Mouse (Mus musculus) intestine, embryonic 14.5 days (tissue): ENCODE data around the gene Med4. TPM values are rescaled to one million over a fixed set of nuclear protein-coding genes. Genes with fewer than 3 reads are reported as not detected.

Experiments used
- ATAC-seq: fragments of 200-750 bp; cut with Nextera tagmentation; replicated peaks from 2 replicates; pipeline ENCODE4 v1.8.0; 2017; ENCODE audit warnings: low read depth, moderate number of reproducible peaks, moderate TSS enrichment, moderate library complexity; ENCODE audit not compliant: low FRiP score, low TSS enrichment
- DNase-seq: peaks from one replicate; pipeline ENCODE4 v3.0.0-alpha.2; 2018; ENCODE audit warnings: low spot score
- H3K27ac ChIP-seq: fragments of 300-500 bp; sonication (generic); 2 replicates; pipeline ENCODE4 v1.5.1; 2014; ENCODE audit warnings: low read depth, mild to moderate bottlenecking, control low read depth
- H3K27me3 ChIP-seq: fragments of 300-500 bp; sonication (generic); replicated peaks from 2 replicates; pipeline ENCODE4 v1.6.1; 2014; ENCODE audit warnings: low read length, control low read depth; ENCODE audit not compliant: control insufficient read depth, insufficient read depth
- H3K36me3 ChIP-seq: fragments of 300-500 bp; sonication (generic); 2 replicates; pipeline ENCODE4 v1.6.1; 2014; ENCODE audit warnings: low read length, control low read depth; ENCODE audit not compliant: control insufficient read depth, insufficient read depth
- H3K4me1 ChIP-seq: fragments of 300-500 bp; sonication (generic); replicated peaks from 2 replicates; pipeline ENCODE4 v1.6.1; 2014; ENCODE audit warnings: low read length, control low read depth, mixed read lengths; ENCODE audit not compliant: control insufficient read depth, insufficient read depth
- H3K4me2 ChIP-seq: fragments of 300-500 bp; sonication (generic); 2 replicates; pipeline ENCODE4 v1.6.1; 2014; ENCODE audit warnings: low read length
- H3K4me3 ChIP-seq: fragments of 300-500 bp; sonication (generic); 2 replicates; pipeline ENCODE4 v1.5.1; 2014; ENCODE audit warnings: low read depth, low read length, control low read depth, mixed read lengths
- H3K9ac ChIP-seq: fragments of 300-500 bp; sonication (generic); 2 replicates; pipeline ENCODE4 v1.6.1; 2014; ENCODE audit warnings: mild to moderate bottlenecking, low read length
- H3K9me3 ChIP-seq: fragments of 300-500 bp; sonication (generic); 2 replicates; pipeline ENCODE4 v1.6.1; 2016; ENCODE audit warnings: low read length, control low read depth; ENCODE audit not compliant: control insufficient read depth
- WGBS: fragments of 180-500 bp; shearing (Covaris S2); extraction: QIAGEN DNeasy Blood & Tissue Kit; methylation state at CpG from one replicate; pipeline ENCODE4 v1.1.7; 2014; 5-methylcytosine and 5-hydroxymethylcytosine counted together
- polyA plus RNA-seq: library from polyadenylated mRNA; unstranded; fragments of >200 nt; fragmentation: Nextera tagmentation; extraction: Ambion mirVana; gene quantifications from 2 replicates; pipeline ENCODE4 v1.2.1, GENCODE M21; 2014

Med4 gene
- 76.2 and 87.2 TPM in 2 replicates for polyA plus RNA-seq

DNA sequence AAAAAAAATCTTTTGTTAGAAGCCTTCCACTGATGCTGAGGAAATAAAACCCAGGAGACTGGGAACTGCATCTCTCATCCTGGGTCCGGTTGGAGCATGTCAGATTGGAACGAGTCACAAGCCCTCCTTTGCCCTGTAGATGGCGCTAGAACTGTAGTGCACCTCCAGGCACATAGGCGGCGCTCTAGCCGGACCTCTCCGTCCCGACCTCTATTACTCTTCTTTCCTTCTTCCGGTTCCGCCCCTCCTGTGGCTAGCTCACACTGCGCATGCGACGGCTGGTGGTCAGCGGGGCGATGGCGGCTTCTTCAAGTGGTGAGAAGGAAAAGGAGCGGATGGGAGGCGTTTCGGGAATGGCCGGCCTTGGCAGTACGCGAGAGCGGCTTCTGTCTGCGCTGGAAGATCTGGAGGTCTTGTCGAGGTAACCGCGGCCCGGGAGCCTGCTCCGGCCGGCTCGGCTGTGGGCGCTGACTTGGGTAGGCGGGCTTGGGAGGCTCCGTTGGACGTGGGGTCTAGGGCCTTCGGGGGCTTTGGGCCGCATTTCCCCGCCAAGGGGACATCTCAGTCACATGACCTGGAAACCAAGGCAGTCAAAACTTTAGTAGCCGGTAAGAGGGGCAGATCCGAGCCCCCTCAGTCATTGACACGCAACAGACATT, at the start of gene Med4:
Med4 (plus strand) TSS at position 261 of the 659 bp plus-strand sequence.
- WGBS: under 1% methylated on average over 41 of the region's 41 CpGs
- no peak within 1 kb of the TSS for H3K27ac ChIP-seq

DNA sequence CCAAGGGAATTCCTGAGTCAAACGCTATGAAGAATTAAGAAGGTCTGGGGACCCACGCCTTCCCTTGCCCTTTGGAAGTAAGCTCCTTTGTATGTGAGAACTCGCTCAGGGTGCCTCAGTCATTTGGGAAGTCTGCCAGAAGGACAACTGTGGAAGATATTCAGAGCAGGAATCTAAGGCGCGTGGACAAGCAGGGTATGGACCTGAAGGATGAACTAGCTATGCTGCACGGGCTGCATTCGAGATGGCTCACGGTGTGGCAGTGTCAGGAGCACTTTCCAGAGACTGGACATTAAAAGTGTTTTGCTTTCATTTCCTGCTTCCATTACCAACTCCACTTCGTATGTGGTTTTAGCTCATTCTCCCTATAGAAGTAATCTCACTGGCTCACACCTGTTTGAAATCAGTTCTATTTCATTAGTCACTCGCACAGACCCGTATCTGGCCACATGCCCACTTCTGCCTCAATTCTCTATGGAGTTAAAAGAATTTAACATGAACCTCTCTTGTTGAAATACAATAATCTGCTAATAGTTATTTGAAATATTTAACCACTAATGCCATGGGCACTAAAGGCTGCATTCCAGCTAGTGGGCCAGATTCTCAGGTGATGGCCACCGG, 49.2 kb upstream of the Med4 start:
- Histone ChIP-seq H3K27ac (no peak overlapping the region), H3K9me3 (no peaks in the 10 kb centered on the region), H3K4me3 (no peak overlapping the region), H3K4me2 (no peak overlapping the region), H3K9ac (no peak overlapping the region), H3K36me3 (no peaks in the 10 kb centered on the region), H3K27me3 (no peaks in the 10 kb centered on the region), H3K4me1 (no peaks in the 10 kb centered on the region)
- 78% methylated on average over 12 of the region's 12 CpGs for WGBS
- DNase-seq (no peak), ATAC-seq (no peak)

More for the DNA sequence above, at the start of gene Med4:
- DNase-seq (peak; percentile 100), ATAC-seq (peak; percentile 90)
- H3K36me3 ChIP-seq: peaks cover 22% of the 10 kb centered on the region
- peak within 1 kb of the TSS; percentile 96 for H3K4me2 ChIP-seq
- H3K27me3 ChIP-seq: no peaks in the 10 kb centered on the region
- H3K4me3 ChIP-seq: peak within 1 kb of the TSS; percentile 61
- no peaks in the 10 kb centered on the region for H3K9me3 ChIP-seq
- H3K9ac ChIP-seq: peak within 1 kb of the TSS; percentile 70
- peaks cover 8% of the 10 kb centered on the region for H3K4me1 ChIP-seq

DNA sequence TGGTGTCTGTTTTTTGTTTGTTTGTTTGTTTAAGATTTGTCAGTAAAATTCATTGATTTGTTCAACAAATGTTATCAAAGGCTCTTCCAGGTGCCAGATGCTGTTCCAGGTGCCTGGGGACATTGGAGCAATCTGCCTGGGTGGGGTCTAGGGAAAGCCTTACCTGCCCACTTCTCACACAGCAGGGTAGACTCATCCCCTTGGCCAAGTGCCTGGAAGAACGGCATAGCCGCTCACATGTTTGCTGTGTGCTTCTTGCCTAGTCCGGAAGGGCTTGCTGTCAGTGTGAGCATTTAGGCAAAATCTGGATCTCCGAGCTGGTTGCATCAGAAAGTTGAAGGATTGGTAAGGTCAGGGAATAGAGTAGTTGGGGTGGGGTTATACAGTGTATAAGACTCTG, 47.6 kb upstream of the Med4 start:
- H3K4me3 ChIP-seq: no peak overlapping the region
- no peaks in the 10 kb centered on the region for H3K36me3 ChIP-seq
- H3K9me3 ChIP-seq: no peaks in the 10 kb centered on the region
- no peak overlapping the region for H3K4me2 ChIP-seq
- no peak overlapping the region for H3K9ac ChIP-seq
- no peak for DNase-seq
- no peaks in the 10 kb centered on the region for H3K4me1 ChIP-seq
- ATAC-seq: no peak
- 82% methylated on average over 4 of the region's 4 CpGs for WGBS
- no peak overlapping the region for H3K27ac ChIP-seq
- H3K27me3 ChIP-seq: no peaks in the 10 kb centered on the region

DNA sequence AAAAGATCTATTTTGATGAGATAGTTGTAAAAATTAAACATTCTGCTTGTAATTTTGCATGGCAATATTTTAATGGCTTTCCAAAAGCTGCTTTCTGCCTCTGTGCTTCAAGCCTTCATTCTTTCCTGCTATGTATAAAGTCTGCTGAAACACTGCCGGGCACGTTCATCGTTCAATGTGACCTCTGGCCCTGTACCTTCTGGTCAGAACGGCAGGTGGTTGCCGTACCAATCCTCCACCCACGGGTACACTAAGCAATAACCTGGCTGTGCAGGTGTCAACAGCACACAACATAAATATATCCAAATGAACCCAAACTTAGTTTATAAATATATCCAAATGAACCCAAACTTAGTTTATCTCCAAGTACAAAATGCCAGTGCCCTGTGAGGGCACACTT, 42.1 kb upstream of the Med4 start:
- ATAC-seq (no peak), DNase-seq (no peak)
- WGBS: 66% methylated on average over 6 of the region's 6 CpGs
- Histone ChIP-seq H3K9ac (no peak overlapping the region), H3K4me3 (no peak overlapping the region), H3K36me3 (no peaks in the 10 kb centered on the region), H3K27ac (no peak overlapping the region), H3K27me3 (no peaks in the 10 kb centered on the region), H3K4me1 (no peaks in the 10 kb centered on the region), H3K9me3 (no peaks in the 10 kb centered on the region), H3K4me2 (no peak overlapping the region)

DNA sequence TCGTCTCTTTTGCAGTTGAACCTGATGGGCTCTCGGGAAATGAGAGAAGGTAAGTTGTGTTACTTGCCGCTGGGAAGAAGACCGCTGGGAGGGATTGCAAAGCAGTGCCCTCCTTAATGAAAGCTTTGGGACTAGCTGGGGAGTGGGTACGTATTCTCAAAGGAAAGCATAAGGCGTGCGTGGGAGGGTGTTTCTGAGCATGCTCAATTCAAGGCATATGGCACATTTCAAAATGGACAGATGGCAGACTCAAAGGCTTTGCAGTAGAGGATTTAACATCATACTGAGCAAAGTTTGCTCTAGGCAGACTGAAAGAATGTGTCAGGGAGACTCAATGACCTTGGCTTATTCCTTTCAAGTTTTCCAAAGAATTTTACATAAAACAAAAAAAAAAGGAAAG, 40.3 kb upstream of the Med4 start:
- 77% methylated on average over 7 of the region's 7 CpGs for WGBS
- H3K4me2 ChIP-seq: no peak overlapping the region
- 0 out of 2 replicates have a peak, but pooled peaks cover under 1% of the 10 kb centered on the region for H3K4me1 ChIP-seq
- no peaks in the 10 kb centered on the region for H3K36me3 ChIP-seq
- ATAC-seq: no peak
- no peak for DNase-seq
- H3K4me3 ChIP-seq: no peak overlapping the region
- no peak overlapping the region for H3K27ac ChIP-seq
- no peaks in the 10 kb centered on the region for H3K27me3 ChIP-seq
- no peak overlapping the region for H3K9ac ChIP-seq
- H3K9me3 ChIP-seq: no peaks in the 10 kb centered on the region

DNA sequence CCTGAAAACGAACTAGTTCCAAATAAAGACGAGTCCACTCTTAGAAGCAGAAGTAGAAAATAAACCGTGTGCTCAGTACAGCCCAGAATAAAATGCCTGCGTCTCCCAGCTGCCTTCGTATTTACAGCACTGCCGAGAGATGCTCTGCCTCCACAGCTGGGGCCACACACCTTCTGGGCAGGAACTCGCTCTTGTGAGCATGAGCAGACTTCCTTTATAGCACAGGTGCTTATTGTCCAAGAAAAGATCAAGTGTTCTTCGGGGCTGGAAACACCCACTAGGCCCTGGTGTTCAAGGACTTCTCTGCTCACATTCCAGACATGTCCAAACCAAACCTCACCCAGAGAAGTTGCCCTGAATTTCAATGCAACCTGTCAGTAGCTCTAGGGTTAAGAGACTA, 39.2 kb upstream of the Med4 start:
- H3K9ac ChIP-seq: no peak overlapping the region
- H3K27me3 ChIP-seq: no peaks in the 10 kb centered on the region
- 55% methylated on average over 8 of the region's 8 CpGs for whole genome bisulfite sequencing
- no peak overlapping the region for H3K27ac ChIP-seq
- no peak overlapping the region for H3K4me2 ChIP-seq
- DNase-seq (no peak), ATAC-seq (no peak)
- H3K4me3 ChIP-seq: no peak overlapping the region
- no peaks in the 10 kb centered on the region for H3K9me3 ChIP-seq
- H3K4me1 ChIP-seq: peaks cover 6% of the 10 kb centered on the region; the same call in 1 of the 2 replicates
- H3K36me3 ChIP-seq: no peaks in the 10 kb centered on the region

DNA sequence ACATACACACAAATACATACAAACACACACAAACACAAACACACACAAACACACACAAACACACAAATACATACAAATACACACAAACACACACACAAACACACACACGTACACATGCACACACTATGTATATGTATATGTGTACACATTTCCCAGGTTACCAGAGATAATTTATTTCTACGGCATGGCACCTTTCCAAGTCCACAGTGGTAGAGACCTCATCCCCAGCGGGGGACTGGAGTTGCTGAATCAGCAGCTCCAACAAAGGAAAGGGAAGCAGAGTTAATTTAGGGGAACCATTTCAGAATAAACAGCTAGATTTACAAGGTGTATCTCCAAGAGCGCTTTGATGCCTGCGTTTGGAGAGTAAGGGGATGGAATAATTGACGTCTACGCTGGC, 37.6 kb upstream of the Med4 start:
- Histone ChIP-seq H3K9me3 (no peaks in the 10 kb centered on the region), H3K4me1 (peaks cover 6% of the 10 kb centered on the region; the same call in 1 of the 2 replicates), H3K27me3 (no peaks in the 10 kb centered on the region), H3K4me3 (no peak overlapping the region), H3K36me3 (no peaks in the 10 kb centered on the region), H3K9ac (no peak overlapping the region), H3K4me2 (no peak overlapping the region), H3K27ac (no peak overlapping the region)
- 59% methylated on average over 7 of the region's 7 CpGs for WGBS
- no peak for ATAC-seq
- DNase-seq: no peak

DNA sequence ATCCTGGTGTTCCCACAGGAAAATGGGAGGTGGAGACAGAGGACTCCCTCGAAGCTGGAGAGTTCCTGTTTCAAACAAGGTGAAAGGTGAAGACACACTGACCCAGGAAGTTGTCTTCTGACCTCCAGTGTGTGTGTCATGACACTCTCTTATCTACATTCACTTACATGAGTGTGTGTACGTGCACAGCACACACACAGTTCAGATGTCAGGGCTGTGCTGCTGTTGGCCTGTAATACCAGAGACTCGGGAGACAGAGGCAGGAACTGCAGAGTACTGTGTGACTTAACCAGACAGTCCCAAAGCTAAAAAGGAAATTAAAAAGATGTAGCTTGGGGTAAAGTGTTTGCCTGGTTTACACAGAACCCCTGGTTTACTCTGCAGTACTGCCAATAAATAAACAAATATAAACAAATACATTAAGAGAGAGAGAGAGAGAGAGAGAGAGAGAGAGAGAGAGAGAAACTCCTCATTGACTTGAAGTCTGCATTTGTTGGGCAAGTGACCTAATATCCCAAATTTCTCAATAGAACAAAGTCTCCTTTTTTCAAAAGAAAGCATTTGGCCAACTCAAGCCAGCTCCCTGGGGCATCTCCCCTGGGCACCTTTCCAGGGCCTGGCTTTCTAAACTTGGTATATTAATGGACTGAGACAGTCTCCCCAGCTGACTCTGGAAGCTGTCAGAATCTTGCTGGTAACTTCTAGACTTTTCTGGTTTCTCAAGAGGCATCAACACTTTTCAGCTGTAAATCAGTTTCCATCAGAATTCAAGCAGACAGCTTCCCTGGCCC, 36.0 kb upstream of the Med4 start:
- Histone ChIP-seq H3K4me1 (peaks cover 6% of the 10 kb centered on the region; the same call in 1 of the 2 replicates), H3K9me3 (no peaks in the 10 kb centered on the region), H3K9ac (no peak overlapping the region), H3K36me3 (no peaks in the 10 kb centered on the region), H3K4me2 (no peak overlapping the region), H3K4me3 (no peak overlapping the region), H3K27ac (no peak overlapping the region), H3K27me3 (no peaks in the 10 kb centered on the region)
- WGBS: 38% methylated on average over 3 of the region's 3 CpGs
- ATAC-seq (no peak), DNase-seq (no peak)
